Mouse (Mus musculus) limb, embryonic 14.5 days (tissue): ENCODE results near the gene Gm16181. TPM values are rescaled to one million over a fixed set of nuclear protein-coding genes. Genes with fewer than 3 reads are reported as not detected.
A peak's percentile ranks its signal among the peaks of the same experiment; 100 is the strongest.
"Not testable (repeated sequence)": the region's sequence is repeated elsewhere in the genome, so short reads cannot be mapped to it uniquely, and the experiment has no call there.

Experiments used
- ATAC-seq: fragments of 200-750 bp; cut with Nextera tagmentation; 2 replicates; pipeline ENCODE4 v1.8.0; 2017; ENCODE audit warnings: low read depth, moderate number of reproducible peaks, moderate TSS enrichment; ENCODE audit not compliant: low FRiP score
- DNase-seq: peaks from one replicate; pipeline ENCODE4 v3.0.0-alpha.2; 2015; ENCODE audit warnings: low spot score
- H3K27ac ChIP-seq: fragments of 300-500 bp; sonication (generic); replicated peaks from 2 replicates; pipeline ENCODE4 v1.5.1; 2014; ENCODE audit warnings: low read depth, mild to moderate bottlenecking, low read length, moderate library complexity, mixed read lengths
- H3K27me3 ChIP-seq: fragments of 300-500 bp; sonication (generic); 2 replicates; pipeline ENCODE4 v1.6.1; 2014; ENCODE audit warnings: low read length, mixed read lengths; ENCODE audit not compliant: control insufficient read depth, insufficient read depth
- H3K36me3 ChIP-seq: fragments of 300-500 bp; sonication (generic); 2 replicates; pipeline ENCODE4 v1.6.1; 2014; ENCODE audit warnings: mild to moderate bottlenecking, low read length, moderate library complexity, mixed read lengths; ENCODE audit not compliant: control insufficient read depth, insufficient read depth
- H3K4me1 ChIP-seq: fragments of 300-500 bp; sonication (generic); 2 replicates; pipeline ENCODE4 v1.6.1; 2014; ENCODE audit warnings: antibody characterized with exemption, low read length, mixed read lengths; ENCODE audit not compliant: control insufficient read depth, insufficient read depth
- H3K4me2 ChIP-seq: fragments of 300-500 bp; sonication (generic); replicated peaks from 2 replicates; pipeline ENCODE4 v1.6.1; 2014; ENCODE audit warnings: low read depth, mild to moderate bottlenecking, low read length, moderate library complexity; ENCODE audit not compliant: severe bottlenecking
- H3K4me3 ChIP-seq: fragments of 300-500 bp; sonication (generic); replicated peaks from 2 replicates; pipeline ENCODE4 v1.5.1; 2014; ENCODE audit warnings: low read length
- H3K9ac ChIP-seq: fragments of 300-500 bp; sonication (generic); 2 replicates; pipeline ENCODE4 v1.6.1; 2014; ENCODE audit warnings: mild to moderate bottlenecking, low read depth, low read length, moderate library complexity; ENCODE audit not compliant: severe bottlenecking
- H3K9me3 ChIP-seq: fragments of 300-500 bp; sonication (generic); 2 replicates; pipeline ENCODE4 v1.6.1; 2016; ENCODE audit warnings: low read length; ENCODE audit not compliant: control insufficient read depth
- POLR2A ChIP-seq: fragments of 200-500 bp; IDR thresholded peaks from 2 replicates; pipeline ENCODE4 v1.8.0; 2012; ENCODE audit warnings: inconsistent platforms, mild to moderate bottlenecking, moderate library complexity, borderline replicate concordance; ENCODE audit not compliant: insufficient read depth, insufficient read length; ENCODE audit errors: extremely low read depth
- WGBS: fragments of 180-500 bp; shearing (Covaris S2); extraction: QIAGEN DNeasy Blood & Tissue Kit; methylation state at CpG from one replicate; pipeline ENCODE4 v1.1.7; 2014; 5-methylcytosine and 5-hydroxymethylcytosine counted together
- polyA plus RNA-seq, 2 experiments: library from polyadenylated mRNA; depleted of rRNA in 1 of 2; stranded (reverse) in 1 of 2; unstranded in 1 of 2; fragments of >200 nt; fragmentation: Nextera tagmentation in 1 of 2; extraction: Ambion mirVana in 1 of 2; gene quantifications; 2 replicates each; pipeline versions ENCODE4 v1.2.1 to v1.2.3; 2012 to 2014

Gm16181 gene
- polyA plus RNA-seq, 2 experiments: not detected

DNA sequence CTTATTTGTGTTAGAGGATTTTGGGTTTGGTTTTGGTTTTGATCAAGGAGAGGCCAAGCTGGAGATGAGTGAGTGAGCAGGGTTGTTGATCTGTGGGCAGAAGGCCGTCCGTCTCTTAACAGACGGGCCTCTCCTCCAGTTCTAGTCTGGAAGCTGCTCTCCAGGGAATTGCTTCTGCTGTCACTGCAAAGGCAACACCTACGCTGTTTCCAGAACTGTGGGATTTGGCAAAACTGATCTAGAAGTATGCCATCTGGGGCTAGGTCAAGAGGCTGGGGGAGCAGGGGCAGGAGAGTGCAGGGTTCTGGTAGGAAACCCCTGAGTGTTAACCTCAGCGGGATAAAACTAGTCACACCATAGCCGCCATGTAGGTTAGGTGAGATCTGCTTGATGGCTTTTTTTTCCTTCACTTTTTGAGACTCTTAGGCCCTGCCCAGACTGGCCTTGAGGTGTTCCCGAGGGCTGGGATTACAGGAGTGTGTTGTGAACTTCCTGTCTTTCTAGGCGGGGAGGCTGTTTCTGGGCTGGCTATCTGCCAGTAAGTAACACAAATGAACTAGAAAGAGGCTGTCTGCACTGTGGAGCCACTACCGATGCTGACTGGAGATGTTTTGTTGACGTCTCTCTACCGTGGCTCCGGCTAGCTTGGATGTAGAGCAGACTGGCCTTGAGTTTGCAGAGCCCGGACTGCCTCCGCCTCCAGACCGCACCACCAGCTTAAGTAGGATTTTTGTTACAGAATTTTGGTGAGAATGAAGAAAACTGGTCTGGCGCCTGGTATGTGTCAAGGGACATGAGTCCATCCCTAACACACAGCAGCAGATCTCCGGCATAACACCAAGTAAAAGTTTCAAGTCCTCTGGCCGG is 12.7 kb downstream of the Gm16181 start, which contains the start of gene Atp6v1g2:
Gene Atp6v1g2 (plus strand): TSS at position 547 of the 867 bp plus-strand sequence.
- Histone ChIP-seq H3K4me3 (peak within 1 kb of the TSS; percentile 62), H3K36me3 (peaks cover 42% of the 10 kb centered on the region), H3K4me2 (peak within 1 kb of the TSS; percentile 91), H3K27me3 (no peaks in the 10 kb centered on the region), H3K9ac (peak within 1 kb of the TSS; percentile 84; the same call in 1 of the 2 replicates), H3K4me1 (peaks cover 23% of the 10 kb centered on the region), H3K9me3 (no peaks in the 10 kb centered on the region), H3K27ac (peak within 1 kb of the TSS; percentile 94)
- ATAC-seq: no peak
- TF ChIP-seq POLR2A: no peak
- WGBS: 61% methylated on average over 18 of the region's 18 CpGs
- peak; percentile 32 for DNase-seq

- Histone ChIP-seq H3K4me2 (peak overlapping the region; percentile 91), H3K27ac (peak overlapping the region; percentile 63; the same call in 1 of the 2 replicates), H3K4me3 (peak overlapping the region; percentile 62; the same call in 1 of the 2 replicates), H3K4me1 (peaks cover 23% of the 10 kb centered on the region), H3K36me3 (peaks cover 35% of the 10 kb centered on the region)
- 88% methylated on average over 7 of the region's 7 CpGs for WGBS
- H3K27me3 ChIP-seq, H3K9me3 ChIP-seq, DNase-seq, ATAC-seq, H3K9ac ChIP-seq: not testable (repeated sequence)
Observed at GRCm38 (mm10) chr17:35234090-35234489, 13.5 kb downstream of the Gm16181 start.

DNA sequence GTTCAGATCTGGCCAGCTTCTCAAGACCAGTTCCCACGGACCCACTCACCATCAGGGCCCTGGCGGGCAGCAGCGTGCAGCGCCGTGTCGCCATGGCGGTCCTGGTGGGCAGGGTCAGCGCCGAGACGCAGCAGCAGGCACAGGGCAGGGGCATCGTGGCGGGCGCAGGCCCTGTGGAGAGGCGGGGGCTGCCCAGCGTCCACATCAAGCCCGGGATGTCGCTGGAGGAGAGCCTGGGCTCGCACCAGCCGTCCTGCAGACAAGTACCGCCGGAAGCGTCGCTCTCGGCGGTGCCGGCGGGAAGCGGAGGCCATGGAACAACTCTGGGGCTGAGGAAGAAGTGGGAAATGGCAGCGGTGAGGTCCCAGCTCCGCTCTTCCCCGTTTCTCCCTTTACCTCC is 14.3 kb downstream of the Gm16181 start:
- no peaks in the 10 kb centered on the region for H3K27me3 ChIP-seq
- DNase-seq (peak; percentile 26), ATAC-seq (no peak)
- peak overlapping the region; percentile 62 for H3K4me3 ChIP-seq
- H3K9ac ChIP-seq: peak overlapping the region; percentile 84
- peak overlapping the region; percentile 91 for H3K4me2 ChIP-seq
- H3K4me1 ChIP-seq: peaks cover 23% of the 10 kb centered on the region
- TF ChIP-seq POLR2A: 0 out of 2 replicates have a peak, but pooled peaks have one; percentile 41
- WGBS: 13% methylated on average over 31 of the region's 31 CpGs
- peak overlapping the region; percentile 94 for H3K27ac ChIP-seq
- H3K36me3 ChIP-seq: peaks cover 26% of the 10 kb centered on the region
- H3K9me3 ChIP-seq: no peaks in the 10 kb centered on the region

- under 1% methylated on average over 35 of the region's 35 CpGs for WGBS
Observed at GRCm38 (mm10) chr17:35235614-35236389, 15.2 kb downstream of the Gm16181 start, which contains the start of gene Nfkbil1. Gene Nfkbil1 (minus strand): TSS chr17:35235792.

DNA sequence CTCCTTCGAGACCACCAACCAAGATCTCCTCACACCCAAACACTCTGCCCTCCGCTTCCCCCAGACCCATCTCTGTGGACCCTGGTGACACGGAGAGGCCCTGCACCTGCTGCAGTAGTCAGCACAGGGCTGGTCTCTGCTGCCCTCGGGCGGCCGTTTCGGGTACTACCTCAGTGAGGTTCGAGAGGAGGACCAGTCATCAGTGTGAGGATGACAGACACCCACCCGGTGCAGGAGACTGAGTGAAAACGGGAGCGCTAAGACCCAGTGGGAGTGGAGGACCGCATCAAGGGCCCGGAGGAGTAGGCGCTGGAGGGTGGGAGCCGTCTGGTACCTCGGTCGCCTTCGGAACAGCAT is 15.7 kb downstream of the Gm16181 start:
- Histone ChIP-seq H3K36me3 (peaks cover 12% of the 10 kb centered on the region; the same call in 1 of the 2 replicates), H3K4me3 (peak overlapping the region; percentile 62), H3K9ac (peak overlapping the region; percentile 84; the same call in 1 of the 2 replicates), H3K4me2 (peak overlapping the region; percentile 91), H3K4me1 (peaks cover 29% of the 10 kb centered on the region), H3K27me3 (no peaks in the 10 kb centered on the region), H3K9me3 (no peaks in the 10 kb centered on the region), H3K27ac (peak overlapping the region; percentile 94; the same call in 1 of the 2 replicates)
- TF ChIP-seq POLR2A: no peak
- ATAC-seq (peak; percentile 42), DNase-seq (peak; percentile 88)
- under 1% methylated on average over 18 of the region's 18 CpGs for WGBS

More at GRCm38 (mm10) chr17:35235614-35236389, 15.2 kb downstream of the Gm16181 start, which contains the start of gene Nfkbil1:
- DNase-seq (peak; percentile 93), ATAC-seq (peak; percentile 84)
- peak within 1 kb of the TSS; percentile 94 for H3K27ac ChIP-seq
- peak within 1 kb of the TSS; percentile 84 for H3K9ac ChIP-seq
- H3K9me3 ChIP-seq: no peaks in the 10 kb centered on the region
- peak within 1 kb of the TSS; percentile 62 for H3K4me3 ChIP-seq
- no peaks in the 10 kb centered on the region for H3K27me3 ChIP-seq
- H3K4me2 ChIP-seq: peak within 1 kb of the TSS; percentile 91
- H3K36me3 ChIP-seq: peaks cover 18% of the 10 kb centered on the region; the same call in 1 of the 2 replicates
- 0 out of 2 replicates have a peak, but pooled peaks have one; percentile 44 for TF ChIP-seq POLR2A
- H3K4me1 ChIP-seq: peaks cover 27% of the 10 kb centered on the region
